Mouse (Mus musculus): ENCODE results near the gene Prok2. TPM values are rescaled to one million over a fixed set of nuclear protein-coding genes. Genes with fewer than 3 reads are reported as not detected.

Gene Prok2
- not detected for total RNA-seq (2021)

DNA sequence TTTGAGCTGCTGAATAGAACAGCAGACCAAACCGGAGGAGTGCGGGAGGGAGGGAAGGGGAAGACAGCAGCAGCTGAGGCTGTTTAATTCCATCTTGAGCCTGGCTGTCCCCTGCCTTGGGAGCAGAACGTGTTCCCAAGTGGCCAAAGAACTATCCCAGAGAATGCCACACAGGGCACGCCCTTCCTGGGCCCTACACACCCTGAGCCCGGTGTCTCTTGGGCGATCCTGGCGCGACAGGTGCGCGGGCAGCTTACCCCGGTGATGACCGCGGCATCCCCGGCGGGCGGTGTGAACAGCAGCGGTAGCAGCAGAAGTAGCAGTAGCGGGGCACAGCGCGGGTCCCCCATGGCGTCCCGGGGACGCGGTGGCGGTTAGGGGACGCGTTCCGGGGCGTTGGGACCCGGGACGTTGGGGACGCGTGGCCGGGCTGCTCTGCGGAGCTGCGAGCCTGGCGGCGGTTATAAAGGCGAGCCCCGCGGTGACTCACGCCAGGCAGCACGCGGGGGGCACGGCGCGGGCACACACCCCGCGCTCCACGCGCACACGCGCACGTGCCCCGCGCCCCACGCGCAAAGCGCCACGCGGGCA, at the start of gene Prok2:
Gene Prok2 (minus strand): TSS at position 422 of the 591 bp plus-strand sequence.
- intact Hi-C loops (cut with DNase I) = no loop called here
- no peak for DNase-seq (ENCODE audit: low spot score)

DNA sequence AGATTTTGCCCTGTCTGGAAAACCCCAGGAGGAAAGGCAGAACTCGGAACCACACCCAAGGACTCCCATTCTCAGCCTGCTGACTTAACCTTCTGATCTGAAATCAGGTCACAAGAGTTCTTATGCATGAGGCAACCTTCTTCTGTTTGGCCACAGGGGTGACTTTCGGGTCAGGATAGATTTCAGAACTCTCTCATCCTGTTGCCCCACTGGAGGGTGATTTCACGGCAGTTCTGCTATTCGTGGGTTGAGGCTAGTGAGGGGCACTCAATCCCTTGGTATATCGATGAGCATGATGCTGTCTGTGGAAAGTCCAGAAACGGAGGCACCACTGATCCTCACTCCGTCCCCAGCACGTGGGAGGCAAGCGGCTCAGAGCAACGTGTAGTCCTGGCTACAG, 48.5 kb upstream of the Prok2 start:
- intact Hi-C loops (cut with DNase I) = no loop called here

DNA sequence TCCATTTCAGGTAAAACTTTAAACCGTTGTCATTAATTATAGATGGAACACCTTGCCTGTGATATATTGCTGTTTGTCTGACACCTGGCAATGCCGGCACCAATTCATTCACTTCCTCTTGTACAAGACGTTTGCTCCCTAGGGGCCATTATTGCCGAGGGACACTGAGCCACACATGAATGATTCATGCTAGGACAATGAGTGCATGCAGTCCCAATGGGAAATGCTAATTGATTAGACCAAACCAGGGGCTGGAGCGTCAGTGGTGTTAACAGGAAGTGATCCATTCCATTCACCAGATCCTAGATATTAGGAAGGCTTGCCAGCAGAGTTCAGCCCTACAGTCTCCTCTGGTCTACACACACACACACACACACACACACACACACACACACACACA, 42.3 kb upstream of the Prok2 start:
- DNase-seq (ENCODE audit: low spot score) = no peak
- intact Hi-C loops (cut with DNase I) = no loop called here

More for the DNA sequence above, 48.5 kb upstream of the Prok2 start:
- DNase-seq (ENCODE audit: low spot score) = no peak

DNA sequence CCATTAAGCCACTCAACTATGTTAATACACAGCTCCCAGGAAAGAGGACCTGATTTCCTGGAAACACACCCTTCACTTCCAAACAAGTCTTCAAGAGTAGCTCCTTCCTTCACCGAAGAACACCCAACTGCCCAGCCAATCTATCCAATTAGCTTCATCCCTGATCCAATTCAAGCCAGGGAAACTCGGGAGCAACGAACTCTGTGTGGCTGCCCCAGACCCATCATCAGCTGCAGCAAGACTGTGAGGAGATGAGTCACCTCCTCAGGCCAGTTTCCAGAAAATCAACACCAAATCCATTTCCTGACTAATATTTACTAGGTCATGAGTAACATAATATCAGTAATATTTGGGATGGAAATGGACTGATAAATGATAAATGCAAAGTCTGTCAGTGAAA, 38.7 kb upstream of the Prok2 start:
- intact Hi-C loops (cut with DNase I) = no loop called here
- DNase-seq (ENCODE audit: low spot score) = no peak

- intact Hi-C loops (cut with DNase I) = no loop called here
- no peak for DNase-seq (ENCODE audit: low spot score)
Observed at GRCm38 (mm10) chr6:99762069-99762985, 36.1 kb upstream of the Prok2 start.

GRCm38 (mm10) chr6:99756105-99756504, 29.9 kb upstream of the Prok2 start:
- intact Hi-C loops (cut with DNase I) = no loop called here
- DNase-seq (ENCODE audit: low spot score) = no peak

- no peak for DNase-seq (ENCODE audit: low spot score)
- intact Hi-C loops (cut with DNase I) = no loop called here
Observed at GRCm38 (mm10) chr6:99751308-99751707, 25.1 kb upstream of the Prok2 start.

GRCm38 (mm10) chr6:99746275-99746674, 20.1 kb upstream of the Prok2 start:
- DNase-seq (ENCODE audit: low spot score) = no peak
- intact Hi-C loops (cut with DNase I) = no loop called here

GRCm38 (mm10) chr6:99742866-99743265, 16.7 kb upstream of the Prok2 start:
- intact Hi-C loops (cut with DNase I) = no loop called here
- no peak for DNase-seq (ENCODE audit: low spot score)

DNA sequence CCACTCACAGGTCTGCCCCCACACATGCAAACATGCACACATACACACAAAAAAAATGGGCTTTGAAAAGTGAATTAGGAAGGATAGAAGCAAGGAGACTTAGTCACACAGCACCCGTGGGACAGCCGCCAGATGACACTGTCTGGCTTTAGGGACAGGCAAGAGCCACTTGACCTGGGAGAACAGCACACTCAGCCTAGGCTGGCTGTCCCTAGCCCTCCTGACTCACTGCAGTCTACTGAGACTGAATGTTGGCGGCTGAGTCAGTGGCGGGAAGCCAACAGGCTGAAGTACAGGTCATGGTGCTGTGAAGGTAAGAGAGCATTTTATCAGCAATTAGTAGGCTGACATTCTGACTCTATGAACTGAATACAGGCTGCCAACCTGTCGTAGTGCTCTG, 8.5 kb upstream of the Prok2 start:
- intact Hi-C loops (cut with DNase I) = no loop called here
- DNase-seq (ENCODE audit: low spot score) = no peak

DNA sequence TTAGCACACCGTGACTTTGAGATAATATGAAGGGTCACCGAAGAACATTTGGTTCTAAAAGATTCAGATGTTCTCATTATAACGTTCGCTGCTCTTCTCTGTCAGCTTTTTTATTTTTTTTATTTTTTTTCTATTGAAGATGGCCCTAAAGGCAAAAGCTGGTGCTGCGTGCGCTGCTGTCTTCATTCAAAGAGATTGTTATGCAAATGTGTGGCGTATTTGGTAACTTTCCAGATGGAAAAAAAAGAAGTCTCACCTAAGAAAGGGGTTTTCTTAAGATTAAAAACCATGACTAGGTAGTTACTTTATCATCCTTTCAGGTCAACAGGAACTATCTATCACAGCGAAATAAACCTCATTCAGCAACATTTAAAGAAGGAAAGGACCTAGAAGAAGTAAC, 6.5 kb upstream of the Prok2 start:
- intact Hi-C loops (cut with DNase I) = no loop called here
- no peak for DNase-seq (ENCODE audit: low spot score)

DNA sequence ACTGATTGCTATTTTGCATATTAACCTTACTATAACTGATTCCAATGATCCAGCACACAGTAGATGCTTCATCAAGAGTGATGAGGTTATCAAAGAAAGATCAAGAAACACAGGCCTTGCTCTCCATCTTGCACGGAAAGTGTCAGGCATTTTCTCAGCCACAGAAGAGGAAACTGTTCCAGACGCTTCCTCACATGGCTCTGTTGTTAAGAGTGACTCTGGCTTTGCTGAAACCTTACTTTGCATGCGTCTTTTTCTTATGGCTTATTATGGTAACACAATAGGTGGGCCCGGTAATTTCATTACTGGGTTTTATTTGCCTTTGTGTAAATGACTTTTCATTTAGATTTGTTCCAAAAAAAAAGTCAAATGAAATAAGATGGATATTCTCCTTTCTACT, 5.7 kb upstream of the Prok2 start:
- DNase-seq (ENCODE audit: low spot score) = no peak
- intact Hi-C loops (cut with DNase I) = no loop called here

GRCm38 (mm10) chr6:99729853-99730252, 3.7 kb upstream of the Prok2 start:
- no peak for DNase-seq (ENCODE audit: low spot score)
- intact Hi-C loops (cut with DNase I) = no loop called here

DNA sequence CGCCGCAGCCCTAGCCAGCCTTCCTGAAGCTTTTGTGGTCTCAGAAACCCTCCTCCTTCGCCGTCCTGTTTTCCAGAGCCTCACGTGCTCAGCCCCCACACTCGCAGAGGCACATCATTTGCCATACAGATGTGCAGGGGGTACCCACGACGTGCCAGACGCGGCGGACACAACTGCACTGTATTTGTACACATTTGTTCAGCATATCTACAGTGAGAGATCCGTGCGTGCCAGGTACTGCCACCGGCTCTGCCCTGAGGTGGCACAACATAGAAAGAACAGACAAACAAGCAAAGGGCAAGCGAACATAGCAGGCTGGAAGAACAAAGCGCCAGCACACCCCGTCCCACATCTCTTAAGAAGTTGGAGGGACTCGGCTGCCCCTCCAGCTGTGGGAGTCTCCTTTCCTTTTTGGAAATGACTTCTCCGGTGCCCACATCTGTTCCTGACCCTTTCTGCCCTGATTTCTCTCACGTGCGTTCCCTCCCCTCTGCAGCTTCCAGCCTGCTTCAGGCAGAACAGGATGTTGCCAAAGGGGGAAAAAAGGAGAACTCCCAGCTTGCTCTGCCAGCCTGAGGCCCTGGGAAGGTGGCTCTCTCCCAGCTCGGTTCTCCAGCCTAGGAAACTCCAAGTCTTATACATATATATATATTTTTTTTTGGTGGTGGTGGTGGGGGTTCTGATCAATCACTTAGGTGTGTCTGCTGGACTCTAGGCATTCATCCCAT, 548 bp upstream of the Prok2 start:
- intact Hi-C loops (cut with DNase I) = no loop called here
- DNase-seq (ENCODE audit: low spot score) = no peak

DNA sequence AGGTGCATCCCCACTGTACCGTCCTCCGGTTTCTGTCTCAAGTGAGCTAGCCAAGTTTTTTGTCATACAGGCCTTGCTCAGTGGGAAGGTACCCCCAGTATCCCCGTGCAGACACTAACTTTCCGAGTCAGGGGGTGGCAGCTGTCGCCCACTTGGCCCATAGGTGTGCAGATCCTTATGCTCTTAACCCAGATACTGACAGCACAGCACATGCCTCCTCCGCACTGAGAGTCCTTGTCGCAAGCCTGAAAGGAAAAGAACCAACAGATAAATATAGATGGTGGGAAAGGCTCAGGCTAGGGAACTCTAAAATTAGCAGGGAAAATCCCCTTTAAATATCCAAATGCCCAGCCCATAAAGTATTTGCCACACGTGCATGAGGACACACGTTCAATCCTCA, 3.8 kb downstream of the Prok2 start:
- intact Hi-C loops (cut with DNase I) = no loop called here
- DNase-seq (ENCODE audit: low spot score) = no peak

GRCm38 (mm10) chr6:99721032-99721431, 5.2 kb downstream of the Prok2 start:
- intact Hi-C loops (cut with DNase I) = no loop called here
- DNase-seq (ENCODE audit: low spot score) = no peak

- no peak for DNase-seq (ENCODE audit: low spot score)
- intact Hi-C loops (cut with DNase I) = no loop called here
Observed at GRCm38 (mm10) chr6:99715913-99716312, 10.3 kb downstream of the Prok2 start.

DNA sequence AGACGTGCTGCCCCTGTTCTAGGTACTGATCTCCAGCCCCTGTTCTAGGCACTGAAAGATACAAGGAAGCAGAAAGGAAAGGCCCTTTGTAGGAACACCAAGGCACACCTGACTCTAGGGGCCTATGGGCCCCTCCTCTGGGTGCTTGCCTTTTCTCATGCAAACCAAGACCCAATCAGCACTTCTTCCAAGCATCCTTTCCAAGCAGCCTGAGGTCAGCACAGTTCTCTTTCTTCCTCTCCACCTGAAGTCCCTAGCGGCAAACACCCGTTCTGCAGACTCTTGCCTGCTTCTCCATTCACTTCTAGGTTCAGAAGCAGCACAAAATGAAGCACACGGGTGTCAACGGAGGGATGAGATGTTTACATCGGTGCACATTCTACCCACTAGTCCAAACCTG, 11.0 kb downstream of the Prok2 start:
- no peak for DNase-seq (ENCODE audit: low spot score)
- intact Hi-C loops (cut with DNase I) = no loop called here

- intact Hi-C loops (cut with DNase I) = no loop called here
- no peak for DNase-seq (ENCODE audit: low spot score)
Observed at GRCm38 (mm10) chr6:99713256-99713655, 12.9 kb downstream of the Prok2 start.

DNA sequence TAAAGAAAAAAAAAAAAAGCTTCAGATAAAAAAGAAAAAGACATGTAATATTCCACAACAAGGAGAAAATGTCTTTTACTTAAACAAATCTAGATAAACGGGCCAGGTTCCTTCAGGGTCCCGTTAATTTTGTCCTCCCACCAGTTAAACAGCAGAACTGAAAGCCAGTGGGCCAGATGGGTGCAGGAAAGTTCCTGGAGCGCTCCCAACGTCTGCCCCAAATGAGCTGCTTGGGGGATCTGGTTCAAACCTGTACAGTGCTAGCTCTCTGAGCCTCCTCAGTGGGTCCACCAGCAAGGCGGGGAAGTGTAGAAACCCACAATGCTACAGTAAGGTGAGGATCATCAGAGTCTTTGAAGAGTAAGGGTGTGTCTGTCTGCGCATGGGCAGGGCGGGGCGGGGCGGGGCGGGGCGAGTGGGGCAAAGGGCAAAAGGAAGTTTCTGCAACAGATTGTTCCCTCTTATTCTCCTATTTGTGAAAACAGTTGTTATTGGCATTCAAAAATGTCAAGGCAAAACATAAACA, 14.6 kb downstream of the Prok2 start:
- DNase-seq (ENCODE audit: low spot score) = no peak
- intact Hi-C loops (cut with DNase I) = no loop called here

GRCm38 (mm10) chr6:99700484-99700883, 25.7 kb downstream of the Prok2 start:
- intact Hi-C loops (cut with DNase I) = no loop called here
- DNase-seq (ENCODE audit: low spot score) = no peak
